Mouse (Mus musculus): Measurements from ENCODE around the gene Nat10.
A peak's percentile ranks its signal among the peaks of the same experiment; 100 is the strongest.

Gene Nat10

DNA sequence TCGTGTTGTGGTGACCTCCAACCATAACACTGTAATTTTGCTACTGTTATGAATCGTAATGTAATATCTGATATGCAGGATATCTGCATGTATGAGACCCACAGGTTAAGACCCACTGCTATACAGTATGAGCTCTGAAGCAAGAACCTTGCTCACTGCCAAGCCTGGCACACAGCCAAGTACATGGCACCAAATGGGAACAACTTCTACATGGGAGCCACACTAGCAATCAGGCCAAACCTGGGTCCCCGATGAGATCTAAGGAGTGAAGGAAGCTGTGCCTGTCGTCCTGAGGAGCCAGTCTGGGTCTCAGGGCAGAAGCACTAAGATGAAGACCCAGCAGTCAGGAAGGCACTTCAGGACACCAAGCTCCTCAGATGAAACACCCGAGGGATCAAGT, 15.6 kb downstream of the Nat10 start:
- peak; percentile 52 to 60 for DNase-seq

DNA sequence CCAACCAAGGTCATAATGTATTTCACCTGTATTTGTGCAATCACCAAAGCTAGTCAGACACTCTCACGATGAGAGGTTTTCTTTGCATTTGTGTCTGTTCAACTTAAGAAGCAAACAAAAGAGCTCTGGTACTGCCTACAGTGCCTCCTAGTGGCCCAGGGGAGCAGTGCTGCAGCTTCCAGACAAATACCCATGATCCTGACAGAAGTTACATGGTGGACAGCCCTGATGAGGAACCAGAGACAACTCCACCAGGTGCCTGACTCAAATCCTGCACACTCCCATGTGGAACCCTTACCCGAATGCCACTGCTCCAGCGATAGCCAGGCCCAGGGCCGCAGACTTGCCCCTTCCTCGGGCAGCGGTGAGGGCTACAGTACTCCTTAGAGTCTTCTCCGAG, 17.1 kb downstream of the Nat10 start:
- peak; percentile 82 to 87 for DNase-seq

DNA sequence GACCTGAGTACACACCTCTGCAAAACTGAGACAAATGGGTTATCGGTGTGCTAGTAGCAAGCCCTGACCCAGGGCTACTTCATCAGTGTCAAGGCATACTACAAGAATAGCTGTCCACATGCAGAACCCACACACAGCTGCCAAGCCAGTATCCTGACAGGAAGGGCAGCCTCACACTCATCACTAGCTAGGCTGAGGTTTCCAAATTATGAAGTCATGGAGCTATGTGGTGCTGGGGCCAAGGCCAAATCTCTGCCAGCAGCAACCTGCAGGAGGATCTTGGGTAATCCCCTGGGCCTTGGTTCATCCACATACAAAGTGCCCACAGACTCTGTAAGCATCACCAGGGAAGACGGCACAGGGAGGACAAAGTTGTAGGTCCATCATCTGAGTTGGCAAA, 17.5 kb downstream of the Nat10 start:
- DNase-seq = no peak

DNA sequence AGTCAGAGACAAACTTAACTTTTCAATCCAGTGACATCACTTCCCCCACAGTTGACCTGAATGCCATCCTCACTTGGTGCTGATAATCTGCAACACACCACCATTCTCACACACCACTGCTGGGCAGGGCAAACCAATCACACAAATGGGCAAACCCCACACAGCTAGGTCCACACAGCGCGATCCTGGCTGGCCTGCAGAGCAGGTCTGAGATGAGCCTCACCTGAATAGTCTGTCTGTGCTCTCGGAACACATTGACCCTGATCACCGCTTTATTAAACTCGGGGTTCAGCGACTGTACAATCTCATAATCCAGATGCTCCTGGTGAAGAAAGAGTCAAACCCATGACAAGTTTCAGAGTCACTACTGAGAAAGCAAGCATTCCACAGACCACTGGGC, 18.2 kb downstream of the Nat10 start:
- no peak for DNase-seq

DNA sequence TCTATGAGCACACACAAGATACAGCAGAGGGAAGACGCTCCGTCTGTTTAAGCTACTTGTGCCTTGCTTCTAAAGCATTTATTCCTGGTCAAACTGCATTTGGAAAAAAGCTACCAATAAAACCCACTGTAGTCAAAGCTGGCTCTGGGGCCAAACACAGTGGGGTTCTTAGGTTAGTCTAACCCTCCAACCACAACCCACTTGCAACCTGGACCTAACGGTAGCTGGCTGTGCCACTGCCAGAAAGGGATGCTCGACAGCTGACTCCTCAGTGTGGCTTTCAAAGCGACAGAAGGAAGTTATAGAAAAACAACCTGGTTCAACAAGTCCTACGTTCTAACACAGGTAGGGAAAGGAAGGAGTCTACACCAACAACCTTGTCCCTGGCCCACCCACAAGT, 29.6 kb downstream of the Nat10 start:
- peak in 1 of 2 experiments; percentile 58 for DNase-seq

DNA sequence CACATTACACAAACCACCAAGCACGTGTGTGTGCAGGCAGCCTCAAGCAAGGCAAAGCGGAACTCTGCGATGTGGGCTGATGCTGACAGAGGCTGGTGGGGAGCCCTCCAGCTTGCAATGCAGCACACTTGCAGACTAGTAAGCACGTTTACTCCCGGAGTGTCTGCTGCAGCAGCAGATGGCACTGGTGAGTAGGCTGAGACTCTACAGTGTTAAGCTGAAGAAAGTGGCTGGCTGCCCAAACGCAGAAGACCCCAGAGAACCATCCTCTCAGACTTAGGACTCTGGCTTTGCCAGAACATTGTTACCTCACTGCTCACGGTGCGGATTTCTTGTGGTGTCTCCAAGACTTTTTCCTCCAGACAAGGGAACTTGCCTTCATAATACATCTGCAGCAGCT, 30.1 kb downstream of the Nat10 start:
- peak in 1 of 2 experiments; percentile 52 for DNase-seq

DNA sequence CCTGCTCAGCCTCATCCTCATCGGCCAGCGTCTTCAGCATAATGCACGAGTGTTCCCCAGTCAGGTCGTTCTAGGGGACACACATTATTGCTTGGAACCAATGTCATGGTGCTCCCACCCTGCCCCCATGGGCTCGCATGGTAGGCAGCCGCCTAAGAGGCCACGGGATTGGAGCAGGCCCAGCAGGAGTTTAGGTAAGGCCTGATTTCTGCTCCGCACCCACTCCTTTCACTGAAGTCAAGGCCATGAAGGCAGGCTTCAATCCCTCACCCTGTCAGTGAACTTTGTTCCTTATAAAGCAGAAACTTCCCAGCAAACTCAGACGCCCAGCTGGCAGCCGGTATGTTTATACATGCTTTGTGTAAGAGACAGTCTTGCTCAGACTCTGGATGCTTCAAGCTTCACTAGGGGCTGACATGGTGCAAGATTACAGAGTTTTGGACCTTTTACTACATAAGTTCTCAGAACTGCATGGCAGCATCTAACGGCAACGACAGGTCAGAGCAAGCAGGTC, 33.0 kb downstream of the Nat10 start:
- no peak for DNase-seq

DNA sequence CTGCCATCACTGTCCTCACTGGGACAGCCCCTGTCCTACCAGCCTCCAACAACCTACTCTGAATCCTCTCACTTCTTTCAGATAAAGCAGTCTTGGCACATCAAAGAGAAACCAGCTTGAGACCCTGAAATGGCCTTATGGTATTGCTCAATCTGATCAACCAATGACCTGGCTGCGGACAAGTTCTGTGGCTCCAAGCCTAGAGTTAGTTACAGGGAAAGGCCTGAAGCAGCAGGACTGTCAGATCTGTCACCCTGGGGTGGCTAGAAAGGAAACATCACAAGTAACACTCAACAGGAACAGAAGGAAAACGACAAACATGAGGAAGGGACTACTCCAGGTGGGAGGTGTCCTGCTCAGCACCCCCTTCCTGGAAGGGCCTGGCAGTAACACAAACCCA, 36.5 kb downstream of the Nat10 start:
- no peak for DNase-seq

DNA sequence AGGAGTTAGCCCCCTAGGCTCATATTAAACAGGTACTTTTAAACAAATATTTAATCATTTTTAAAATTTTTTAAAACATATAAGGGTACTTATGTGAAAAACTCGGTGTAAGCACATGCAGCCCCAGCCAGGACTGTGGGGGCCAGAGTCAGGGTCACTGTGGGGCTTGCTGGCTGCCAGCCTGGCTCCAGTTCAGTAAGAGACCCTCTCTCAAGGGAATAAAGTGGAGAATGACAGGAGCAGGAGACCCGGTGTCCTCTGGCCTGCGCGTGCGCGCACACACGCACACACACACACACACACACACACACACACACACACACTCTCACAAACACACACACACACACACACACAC, 41.8 kb downstream of the Nat10 start:
- no peak for DNase-seq

DNA sequence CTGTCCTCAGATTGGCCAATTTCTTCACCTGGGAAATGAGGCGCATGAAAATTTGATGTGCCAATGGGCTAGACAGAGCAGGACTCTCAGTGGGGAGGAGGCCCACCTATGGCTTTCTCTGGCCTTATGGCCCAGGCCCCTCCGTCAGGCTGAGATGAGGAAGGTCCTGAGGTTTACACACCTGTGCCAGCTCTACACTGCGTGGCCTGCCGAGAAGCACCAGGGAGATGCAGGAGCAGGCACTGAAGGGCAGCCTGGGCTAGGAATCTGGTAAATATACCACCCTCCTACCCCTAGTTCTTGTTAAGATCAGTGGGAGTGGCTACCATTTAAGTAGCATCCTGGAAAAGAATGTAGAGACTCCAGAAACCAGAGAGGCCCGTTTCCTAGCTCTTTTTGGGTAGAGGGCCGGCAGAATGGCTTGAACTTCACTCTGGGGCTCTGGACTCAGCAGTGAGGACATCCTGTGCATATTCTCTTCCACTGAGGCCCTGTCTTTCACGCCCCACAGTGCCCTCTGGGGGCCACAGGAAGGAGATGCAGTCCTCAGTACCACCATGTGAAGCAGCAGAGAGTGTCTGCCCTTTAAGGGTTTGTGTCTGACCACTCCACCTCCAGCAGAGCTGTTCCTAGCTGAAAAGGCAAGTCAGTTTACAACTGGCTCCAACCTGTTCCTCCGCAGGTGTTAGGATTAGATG, 42.3 kb downstream of the Nat10 start:
- DNase-seq = peak; percentile 89 to 90

DNA sequence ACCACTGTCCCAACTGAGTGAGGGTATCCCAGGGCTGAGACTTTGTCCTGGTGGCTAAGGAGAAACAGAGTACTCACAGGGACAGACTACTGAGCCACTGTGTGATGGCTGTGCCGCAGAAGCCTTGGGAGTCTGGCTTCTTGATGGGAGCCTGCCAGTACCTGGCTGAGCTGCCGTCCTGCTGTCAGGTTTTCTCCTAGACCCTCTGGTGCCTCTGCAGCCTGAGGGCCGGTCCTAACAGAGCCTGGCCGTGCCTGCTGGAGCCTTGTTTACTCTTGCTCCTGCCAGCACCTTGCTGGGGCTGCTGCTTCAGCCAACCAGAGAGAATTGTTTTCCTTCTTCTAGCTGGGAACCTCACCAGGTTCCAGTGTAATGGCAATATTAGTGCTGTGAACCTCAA, 46.7 kb downstream of the Nat10 start:
- DNase-seq = peak; percentile 46 to 50

DNA sequence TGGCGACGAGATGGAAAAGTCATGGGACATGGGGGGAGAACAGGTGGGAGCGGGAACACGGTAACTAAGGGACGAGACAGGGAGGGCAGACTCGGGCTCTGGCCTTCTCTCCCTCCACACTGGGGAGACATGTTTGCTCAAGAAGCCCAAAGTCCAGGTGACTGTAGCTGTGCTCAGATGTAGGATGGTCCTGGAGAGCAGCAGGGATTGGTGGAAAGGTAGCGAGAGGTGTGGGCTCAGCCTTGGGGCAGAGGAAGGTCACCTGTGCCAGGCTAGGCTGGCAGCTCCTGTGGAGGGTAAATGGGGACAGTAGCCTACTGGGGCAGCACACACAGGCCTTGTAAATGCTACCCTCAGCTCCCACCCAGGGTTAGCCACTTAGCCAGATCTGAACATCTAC, 47.2 kb downstream of the Nat10 start:
- DNase-seq = no peak

DNA sequence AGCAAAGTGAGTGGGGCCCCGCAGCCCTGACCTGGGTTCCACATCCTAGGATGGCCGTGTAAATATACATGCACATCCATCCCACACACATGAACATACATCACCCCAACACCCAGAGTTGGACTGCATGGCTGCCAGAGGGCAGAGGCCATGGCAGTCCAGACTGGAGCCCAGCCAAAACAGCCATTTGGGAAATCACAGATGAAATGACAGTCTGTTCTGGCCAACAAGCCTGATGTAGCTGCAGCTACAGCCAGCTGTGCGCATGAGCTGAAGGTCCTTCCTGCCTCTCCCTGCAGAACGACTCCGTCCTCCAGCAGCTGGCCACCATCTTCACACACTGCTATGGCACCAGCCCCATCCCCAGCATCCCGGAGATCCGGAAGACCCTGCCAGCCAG, 50.2 kb downstream of the Nat10 start:
- peak in 1 of 2 experiments; percentile 35 for DNase-seq

DNA sequence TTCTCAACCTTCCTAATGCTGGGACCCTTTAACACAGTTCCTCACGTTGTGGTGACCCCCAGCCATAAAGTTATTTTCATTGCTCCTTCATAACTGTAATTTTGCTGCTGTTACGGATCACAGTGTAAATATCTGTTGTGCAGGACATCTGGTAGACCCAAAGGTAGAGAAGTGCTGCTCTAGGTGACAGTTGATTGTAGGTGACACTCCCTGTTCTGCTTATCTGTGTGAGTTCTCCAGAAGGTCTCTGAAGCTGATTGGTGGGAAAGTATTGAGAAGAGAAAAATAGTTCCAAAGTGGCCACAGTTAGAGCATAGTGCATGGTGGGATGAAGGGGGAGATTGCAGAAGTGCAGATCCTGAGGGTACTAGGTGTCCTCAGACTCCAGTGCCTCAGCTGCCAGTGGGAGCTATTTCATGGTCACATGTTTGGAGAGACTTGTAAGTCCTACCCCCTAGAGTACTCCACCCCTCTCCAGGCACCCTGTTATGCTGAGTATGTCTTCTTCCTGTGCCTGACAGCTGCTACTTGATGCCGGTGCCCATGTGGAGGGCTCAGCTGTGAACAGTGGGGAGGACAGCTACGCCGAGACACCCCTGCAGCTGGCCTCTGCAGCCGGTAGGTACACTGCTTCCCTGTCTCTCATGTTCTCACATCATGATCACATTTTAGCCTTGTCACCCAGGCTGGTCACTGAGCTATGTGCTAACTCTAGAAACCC, 53.9 kb downstream of the Nat10 start:
- DNase-seq = no peak

DNA sequence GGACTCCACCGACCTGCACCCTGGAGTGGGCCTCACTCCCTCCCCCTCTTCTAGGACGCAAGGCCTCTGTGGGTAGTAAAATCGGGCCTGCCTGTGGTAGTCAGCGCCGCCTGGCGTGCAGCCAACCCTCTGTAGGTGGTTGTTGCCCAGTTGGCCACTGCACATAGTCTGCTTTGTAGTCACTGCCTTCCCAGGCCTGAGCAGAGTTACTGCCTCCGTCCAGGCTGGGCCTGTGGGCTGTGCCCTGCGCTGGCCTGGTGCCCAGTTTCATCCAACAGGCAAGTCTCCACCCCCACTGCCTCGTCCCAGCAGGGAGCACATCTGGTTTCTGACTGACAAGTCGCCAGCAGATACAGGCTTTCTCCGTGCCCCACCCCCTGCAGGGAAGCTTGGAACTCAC, 54.8 kb downstream of the Nat10 start:
- DNase-seq = peak; percentile 80 to 83

DNA sequence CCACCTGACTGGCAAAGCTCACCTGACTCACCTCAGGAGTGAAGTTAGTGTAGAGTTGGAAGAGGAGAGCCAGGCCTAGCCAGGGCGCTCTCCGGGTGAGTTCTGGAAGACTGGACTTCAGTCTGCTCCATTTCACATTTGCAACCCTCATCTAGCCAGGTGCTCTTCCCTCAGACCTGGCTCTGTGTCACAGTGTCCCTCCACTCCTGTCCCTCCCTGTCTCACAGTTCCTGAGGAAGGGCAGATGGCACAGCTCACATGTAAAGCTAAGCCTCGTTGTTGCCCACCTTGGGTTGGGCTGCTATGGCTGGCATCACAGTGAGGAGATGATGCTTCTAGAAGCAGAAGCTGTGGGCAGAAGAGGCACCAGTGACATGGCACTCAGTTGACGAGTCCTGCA, 55.2 kb downstream of the Nat10 start:
- peak; percentile 57 to 58 for DNase-seq

DNA sequence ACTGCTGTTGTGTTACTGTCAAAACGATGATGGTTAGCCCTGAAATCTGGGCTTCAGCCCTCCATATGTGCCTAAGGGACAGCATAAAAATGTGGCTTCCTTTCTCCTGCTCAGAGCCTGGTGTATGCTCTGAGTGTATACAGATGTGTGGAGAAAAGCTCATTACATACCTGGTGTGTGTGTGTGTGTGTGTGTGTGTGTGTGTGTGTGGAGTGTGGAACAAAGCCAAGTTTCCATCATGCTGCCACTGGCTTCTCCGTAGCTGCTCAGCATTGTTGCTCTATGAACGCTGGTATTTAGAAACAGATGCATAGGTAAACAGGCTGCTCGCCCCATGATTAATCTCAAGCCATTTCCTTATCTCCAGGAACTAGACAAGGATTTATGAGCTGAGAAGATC, 57.2 kb downstream of the Nat10 start:
- DNase-seq = no peak

DNA sequence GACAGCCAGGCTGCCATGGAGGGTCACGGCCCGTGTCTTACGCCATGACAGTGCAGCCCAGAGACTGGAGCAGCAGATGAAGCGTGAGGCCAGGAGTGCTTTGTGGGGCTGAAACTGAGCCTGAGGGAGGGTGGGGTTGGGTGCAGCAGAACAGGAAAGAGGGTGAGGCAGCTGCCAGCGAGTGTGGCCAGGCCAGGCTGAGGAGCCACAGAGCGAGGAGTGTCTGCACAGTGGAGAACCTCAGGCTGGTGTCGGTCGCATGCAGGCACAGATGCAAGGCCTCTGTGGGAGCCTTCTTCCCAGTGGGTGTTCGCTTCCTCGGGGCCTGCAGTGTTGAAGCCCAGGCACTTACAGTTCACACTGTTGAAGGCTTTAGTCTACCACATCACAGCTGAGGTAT, 57.7 kb downstream of the Nat10 start:
- no peak for DNase-seq

DNA sequence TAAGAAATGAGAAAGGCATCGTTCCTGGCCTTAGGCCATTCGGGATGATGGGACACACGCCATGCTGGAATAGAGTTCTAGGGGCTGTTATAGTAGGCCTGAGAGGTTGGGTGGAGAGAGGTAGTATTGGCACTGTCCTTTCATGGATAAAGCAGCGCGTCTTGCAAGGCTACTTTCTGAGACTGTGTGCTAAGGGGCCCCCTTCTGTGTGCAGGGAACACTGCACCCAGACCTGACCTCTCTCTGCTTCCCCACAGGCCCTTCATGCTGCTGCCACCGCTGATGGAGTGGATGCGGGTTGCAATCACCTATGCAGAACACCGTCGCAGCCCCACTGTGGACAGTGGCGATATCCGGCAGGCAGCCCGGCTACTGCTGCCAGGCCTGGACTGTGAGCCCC, 60.6 kb downstream of the Nat10 start:
- no peak for DNase-seq

DNA sequence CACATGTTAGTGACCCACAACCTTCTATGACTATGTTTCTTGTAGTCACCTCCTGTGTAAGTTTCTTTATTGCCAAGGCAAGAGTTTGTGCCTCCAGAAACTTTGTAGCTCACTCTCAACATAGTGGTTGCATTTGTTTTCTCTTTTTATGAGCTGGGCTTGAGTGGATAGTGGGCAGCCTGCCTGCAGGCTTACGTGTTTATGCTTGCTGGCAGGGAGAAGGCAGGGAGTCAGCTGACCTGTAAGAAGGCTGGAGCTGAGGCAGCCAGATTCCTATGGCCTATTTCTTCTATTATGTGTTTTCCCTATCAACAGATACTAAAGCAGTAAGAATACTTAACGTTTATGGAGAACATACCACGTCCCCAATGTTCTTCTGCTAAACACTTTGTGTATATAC, 64.9 kb downstream of the Nat10 start:
- peak in 1 of 2 experiments; percentile 47 for DNase-seq

DNA sequence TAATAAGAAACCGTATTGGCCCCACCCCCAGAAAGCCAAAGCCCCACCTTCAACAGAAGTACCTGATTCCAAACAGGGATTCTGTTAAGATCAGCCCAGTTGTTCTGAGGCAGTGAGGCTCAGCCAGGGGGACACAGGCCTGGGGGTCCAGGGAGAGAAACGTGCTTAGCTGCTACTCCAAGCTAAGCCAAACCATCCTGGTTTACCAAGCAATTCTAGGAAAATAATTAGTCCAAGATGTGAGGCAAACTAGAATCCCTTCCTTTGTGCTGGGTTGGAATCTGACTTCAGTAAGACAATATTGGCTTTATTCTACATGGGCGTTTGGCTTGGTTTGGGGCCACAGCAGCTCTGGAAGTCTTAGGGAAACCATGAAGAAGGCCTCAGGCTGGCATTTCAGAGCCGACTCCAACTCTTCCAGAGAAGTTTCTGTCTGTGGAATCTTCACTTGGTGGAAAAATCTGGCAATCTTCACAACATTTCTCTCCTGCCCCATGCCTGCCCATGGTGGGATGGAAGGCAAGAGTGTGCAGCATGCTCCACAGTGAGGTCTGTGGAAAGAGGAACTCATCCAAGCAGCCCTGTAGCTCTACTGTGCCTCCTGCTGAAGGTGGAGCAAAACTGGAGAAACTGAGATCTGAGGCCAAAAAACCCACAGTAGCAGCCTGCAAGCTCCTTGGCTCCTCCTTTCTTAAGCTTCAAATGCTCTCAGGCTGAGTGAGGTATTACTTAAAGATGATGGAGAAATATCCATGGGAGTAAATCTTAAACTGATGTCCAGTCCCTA, 66.1 kb downstream of the Nat10 start:
- DNase-seq = no peak

DNA sequence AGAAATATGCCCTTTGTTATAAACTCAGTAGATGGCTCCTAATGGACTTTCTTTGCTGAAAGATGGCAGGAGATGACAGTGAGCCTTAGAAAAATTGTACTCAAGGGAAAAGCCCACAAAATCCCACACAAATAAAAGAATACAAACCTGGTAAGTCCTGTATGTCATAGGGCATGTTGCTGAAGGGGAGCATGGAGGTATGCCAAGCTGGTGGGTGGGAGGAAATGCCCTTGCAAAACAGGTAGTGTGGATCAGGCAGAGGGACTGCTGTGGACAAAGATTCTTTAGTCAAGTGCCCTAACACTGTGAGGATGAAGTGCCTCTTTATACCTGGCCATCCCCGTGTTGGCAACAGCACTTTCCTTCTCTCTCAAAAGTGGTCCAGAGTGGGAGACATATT, 68.3 kb downstream of the Nat10 start:
- DNase-seq = no peak

DNA sequence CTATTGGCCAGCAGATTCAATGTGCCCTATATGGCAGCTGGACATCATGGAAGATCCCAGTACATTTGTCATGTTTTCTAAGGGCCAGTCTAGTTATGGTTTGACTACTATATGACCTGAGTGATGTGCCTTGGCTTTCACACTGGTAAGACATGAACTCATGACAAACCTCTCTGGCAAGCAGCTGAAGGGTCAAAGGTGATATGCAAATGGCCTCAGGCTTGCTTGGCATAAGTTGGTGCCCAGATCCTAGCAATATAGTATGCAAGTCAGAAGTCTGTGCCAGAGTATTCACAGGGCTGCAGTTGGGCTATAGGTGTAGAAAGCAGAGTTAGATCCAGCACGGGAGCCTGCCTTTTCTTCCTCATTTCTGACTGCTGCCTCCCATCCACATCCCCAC, 69.8 kb downstream of the Nat10 start:
- no peak for DNase-seq

DNA sequence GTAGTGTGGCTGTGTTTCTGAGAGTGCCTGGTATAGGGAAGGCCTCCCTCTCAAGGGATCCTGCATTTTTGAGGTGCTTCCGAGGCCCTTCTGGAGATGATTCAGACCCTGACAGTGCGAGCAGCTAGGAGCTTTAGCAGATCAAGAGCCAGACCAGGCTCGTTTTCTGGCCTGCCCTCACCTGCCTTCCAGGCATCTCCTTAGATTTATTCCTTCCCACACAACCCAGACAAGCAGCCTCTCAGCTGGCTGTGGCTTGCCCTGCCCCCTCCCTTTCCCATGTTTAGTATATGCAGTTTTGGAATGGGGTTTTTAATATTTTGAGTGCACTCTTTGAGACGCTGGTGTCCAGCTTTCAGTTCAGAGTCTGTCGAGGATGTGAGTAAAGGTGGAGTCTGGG, 70.2 kb downstream of the Nat10 start:
- no peak for DNase-seq

Measured in cerebellum, postnatal 14 days (tissue).